Mouse (Mus musculus) stomach, postnatal 0 days (tissue): ENCODE data around the gene Gm15517. TPM values are rescaled to one million over a fixed set of nuclear protein-coding genes. Genes with fewer than 3 reads are reported as not detected.
"Not testable (repeated sequence)": the region's sequence is repeated elsewhere in the genome, so short reads cannot be mapped to it uniquely, and the experiment has no call there.

Experiments used
- ATAC-seq: fragments of 200-750 bp; cut with Nextera tagmentation; 2 replicates; pipeline ENCODE4 v1.8.0; 2017; ENCODE audit not compliant: low FRiP score, low TSS enrichment
- DNase-seq: peaks from one replicate; pipeline ENCODE4 v3.0.0-alpha.2; 2016; ENCODE audit warnings: low spot score
- H3K27ac ChIP-seq: fragments of 300-500 bp; sonication (generic); replicated peaks from 2 replicates; pipeline ENCODE4 v1.5.1; 2014; ENCODE audit warnings: mild to moderate bottlenecking, control low read depth
- H3K27me3 ChIP-seq: fragments of 300-500 bp; sonication (generic); 2 replicates; pipeline ENCODE4 v1.6.1; 2014; ENCODE audit warnings: low read length; ENCODE audit not compliant: control insufficient read depth, insufficient read depth
- H3K36me3 ChIP-seq: fragments of 300-500 bp; sonication (generic); 2 replicates; pipeline ENCODE4 v1.6.1; 2014; ENCODE audit warnings: low read length, mixed read lengths; ENCODE audit not compliant: control insufficient read depth, insufficient read depth
- H3K4me1 ChIP-seq: fragments of 300-500 bp; sonication (generic); replicated peaks from 2 replicates; pipeline ENCODE4 v1.6.1; 2014; ENCODE audit warnings: antibody characterized with exemption; ENCODE audit not compliant: control insufficient read depth, insufficient read depth
- H3K4me2 ChIP-seq: fragments of 300-500 bp; sonication (generic); replicated peaks from 2 replicates; pipeline ENCODE4 v1.6.1; 2014; ENCODE audit warnings: low read depth, mild to moderate bottlenecking, control low read depth, moderate library complexity
- H3K4me3 ChIP-seq: fragments of 300-500 bp; sonication (generic); 2 replicates; pipeline ENCODE4 v1.5.1; 2014; ENCODE audit warnings: low read depth, low read length, control low read depth
- H3K9ac ChIP-seq: fragments of 300-500 bp; sonication (generic); 2 replicates; pipeline ENCODE4 v1.6.1; 2014; ENCODE audit warnings: mild to moderate bottlenecking, low read length, control low read depth, mixed read lengths
- H3K9me3 ChIP-seq: fragments of 300-500 bp; sonication (generic); 2 replicates; pipeline ENCODE4 v1.6.1; 2016; ENCODE audit warnings: low read length; ENCODE audit not compliant: control insufficient read depth
- CTCF ChIP-seq: IDR thresholded peaks from 2 replicates; pipeline ENCODE4 v1.5.1; 2016; ENCODE audit warnings: antibody characterized with exemption, low read depth, mild to moderate bottlenecking, moderate library complexity
- EP300 ChIP-seq: optimal IDR thresholded peaks from 2 replicates; pipeline ENCODE3; 2016; ENCODE audit warnings: antibody characterized with exemption
- whole genome bisulfite sequencing: fragments of 180-500 bp; shearing (Covaris S2); extraction: QIAGEN DNeasy Blood & Tissue Kit; methylation state at CpG from one replicate; pipeline ENCODE4 v1.1.7; 2014; 5-methylcytosine and 5-hydroxymethylcytosine counted together
- polyA plus RNA-seq: library from polyadenylated mRNA; unstranded; fragments of >200 nt; fragmentation: Nextera tagmentation; extraction: Ambion mirVana; gene quantifications from 2 replicates; pipeline ENCODE4 v1.2.1, GENCODE M21; 2015

The Gm15517 gene
- polyA plus RNA-seq, 1 experiment from 2014 or later = not detected

GRCm38 (mm10) chr7:44246984-44247470 is 14.2 kb upstream of the Gm15517 start:
- no peak for TF ChIP-seq CTCF
- peak; percentile 7 for TF ChIP-seq EP300
- H3K27me3 ChIP-seq = no peaks in the 10 kb centered on the region
- peak overlapping the region; percentile 75 for H3K4me3 ChIP-seq
- H3K4me1 ChIP-seq = no peaks in the 10 kb centered on the region; the same call in 1 of the 2 replicates
- H3K4me2 ChIP-seq = peak overlapping the region; percentile 70
- ATAC-seq = peak; percentile 48
- DNase-seq = peak; percentile 71
- H3K9ac ChIP-seq = peak overlapping the region; percentile 92
- H3K36me3 ChIP-seq = no peaks in the 10 kb centered on the region; the same call in 1 of the 2 replicates
- WGBS = under 1% methylated on average over 23 of the region's 23 CpGs
- no peaks in the 10 kb centered on the region for H3K9me3 ChIP-seq
- peak overlapping the region; percentile 95 for H3K27ac ChIP-seq

- WGBS = 66% methylated on average over 2 of the region's 2 CpGs
- Histone ChIP-seq H3K4me2 (peak overlapping the region; percentile 70), H3K9ac (no peak overlapping the region), H3K27me3 (no peaks in the 10 kb centered on the region), H3K4me3 (no peak overlapping the region), H3K36me3 (no peaks in the 10 kb centered on the region; the same call in 1 of the 2 replicates), H3K9me3 (no peaks in the 10 kb centered on the region), H3K4me1 (no peaks in the 10 kb centered on the region; the same call in 1 of the 2 replicates), H3K27ac (no peak overlapping the region)
- ATAC-seq = no peak
- no peak for DNase-seq
- TF ChIP-seq EP300 (no peak), CTCF (no peak)
Measured at GRCm38 (mm10) chr7:44247971-44248370, 13.3 kb upstream of the Gm15517 start.

- DNase-seq = no peak
- no peaks in the 10 kb centered on the region; the same call in 1 of the 2 replicates for H3K36me3 ChIP-seq
Measured at GRCm38 (mm10) chr7:44249248-44249647, 12.0 kb upstream of the Gm15517 start.

GRCm38 (mm10) chr7:44250732-44251275 is 10.4 kb upstream of the Gm15517 start:
- H3K27ac ChIP-seq, H3K4me2 ChIP-seq, ATAC-seq, H3K9me3 ChIP-seq, H3K9ac ChIP-seq, DNase-seq, H3K36me3 ChIP-seq, H3K4me1 ChIP-seq, H3K4me3 ChIP-seq, H3K27me3 ChIP-seq: not testable (repeated sequence)
- WGBS = 88% methylated on average over 17 of the region's 17 CpGs

More at GRCm38 (mm10) chr7:44249248-44249647, 12.0 kb upstream of the Gm15517 start:
- H3K9me3 ChIP-seq = no peaks in the 10 kb centered on the region
- H3K27ac ChIP-seq = no peak overlapping the region
- no peak overlapping the region for H3K4me2 ChIP-seq
- H3K4me3 ChIP-seq = no peak overlapping the region
- no peaks in the 10 kb centered on the region; the same call in 1 of the 2 replicates for H3K4me1 ChIP-seq
- TF ChIP-seq EP300 = no peak
- no peak for TF ChIP-seq CTCF
- 86% methylated on average over 4 of the region's 4 CpGs for WGBS
- H3K27me3 ChIP-seq = no peaks in the 10 kb centered on the region
- no peak for ATAC-seq
- no peak overlapping the region for H3K9ac ChIP-seq

- H3K9ac ChIP-seq = 0 out of 2 replicates have a peak overlapping the region, but pooled peaks have one; percentile 23
- H3K4me3 ChIP-seq = no peak overlapping the region
- WGBS = 60% methylated on average over 15 of the region's 15 CpGs
- H3K27me3 ChIP-seq = no peaks in the 10 kb centered on the region; the same call in 1 of the 2 replicates
- no peak overlapping the region for H3K27ac ChIP-seq
- no peaks in the 10 kb centered on the region for H3K4me1 ChIP-seq
- no peak for TF ChIP-seq EP300
- TF ChIP-seq CTCF = peak; percentile 22; the same call in 1 of the 2 replicates
- no peak overlapping the region for H3K4me2 ChIP-seq
- H3K36me3 ChIP-seq = no peaks in the 10 kb centered on the region; the same call in 1 of the 2 replicates
- DNase-seq (no peak), ATAC-seq (no peak)
- no peaks in the 10 kb centered on the region for H3K9me3 ChIP-seq
Measured at GRCm38 (mm10) chr7:44253023-44253616, 8.1 kb upstream of the Gm15517 start.

GRCm38 (mm10) chr7:44254930-44255329 is 6.3 kb upstream of the Gm15517 start:
- Histone ChIP-seq H3K4me2 (no peak overlapping the region), H3K36me3 (no peaks in the 10 kb centered on the region; the same call in 1 of the 2 replicates), H3K4me1 (no peaks in the 10 kb centered on the region), H3K9ac (no peak overlapping the region), H3K9me3 (no peaks in the 10 kb centered on the region), H3K4me3 (no peak overlapping the region), H3K27me3 (no peaks in the 10 kb centered on the region; the same call in 1 of the 2 replicates), H3K27ac (no peak overlapping the region)
- TF ChIP-seq CTCF = no peak
- TF ChIP-seq EP300 = no peak
- 56% methylated on average over 6 of the region's 6 CpGs for WGBS
- ATAC-seq (no peak), DNase-seq (no peak)
